Mouse (Mus musculus): ENCODE results near the gene Usp29. TPM values are rescaled to one million over a fixed set of nuclear protein-coding genes. Genes with fewer than 3 reads are reported as not detected.
"Not testable (repeated sequence)": the region's sequence is repeated elsewhere in the genome, so short reads cannot be mapped to it uniquely, and the experiment has no call there.

Usp29 gene
- total RNA-seq, 2 experiments from 2014 or later: not detected

GRCm38 (mm10) chr7:6858694-6859270, 128.4 kb downstream of the Usp29 start:
- no peak for ATAC-seq (replicated peaks; ENCODE audit: poor library complexity, severe bottlenecking)

DNA sequence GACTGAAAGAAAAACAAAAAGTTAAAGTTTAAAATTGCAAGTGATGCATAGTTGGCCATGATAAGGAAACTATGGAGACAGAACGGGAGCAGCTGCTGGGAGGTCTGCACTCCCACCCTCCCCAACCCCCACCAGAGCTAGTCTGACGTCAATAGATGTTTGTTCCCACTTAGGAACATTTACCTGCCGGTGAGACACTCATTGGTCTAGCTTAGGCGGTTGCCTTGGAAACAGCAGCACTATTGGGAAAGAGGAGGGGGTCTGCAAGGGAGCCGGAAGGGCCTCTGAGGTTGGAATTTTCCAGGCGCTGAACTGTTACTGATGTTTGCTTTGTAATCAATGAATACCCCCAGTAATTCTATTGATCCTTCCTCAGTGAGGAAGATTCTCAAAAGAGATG, 130.3 kb downstream of the Usp29 start:
- no peak for ATAC-seq (replicated peaks; ENCODE audit: poor library complexity, severe bottlenecking)

- no peak for ATAC-seq (replicated peaks; ENCODE audit: poor library complexity, severe bottlenecking)
Observed at GRCm38 (mm10) chr7:6866351-6866750, 136.0 kb downstream of the Usp29 start.

- ATAC-seq (replicated peaks; ENCODE audit: poor library complexity, severe bottlenecking): no peak
Observed at GRCm38 (mm10) chr7:6868831-6869230, 138.5 kb downstream of the Usp29 start.

DNA sequence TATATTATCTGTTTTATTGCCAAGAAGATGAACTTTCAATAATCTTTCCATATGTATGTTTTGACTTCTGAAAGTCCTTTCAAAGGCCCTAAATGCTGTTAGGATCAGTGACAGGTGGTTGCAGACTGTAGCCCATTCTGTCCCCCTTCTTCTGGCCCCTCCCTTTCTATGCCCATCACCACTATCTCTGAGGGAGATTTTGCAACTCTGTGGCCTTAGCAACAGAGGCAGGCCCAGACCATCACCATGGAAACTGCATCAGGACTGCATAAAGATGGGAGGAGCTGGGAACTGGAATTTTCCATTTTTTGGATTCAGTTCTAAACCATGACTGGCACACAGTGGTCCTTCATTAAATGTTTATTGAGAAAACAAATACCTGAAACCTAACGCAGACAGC, 139.2 kb downstream of the Usp29 start:
- ATAC-seq (replicated peaks; ENCODE audit: poor library complexity, severe bottlenecking): no peak

- ATAC-seq (replicated peaks; ENCODE audit: poor library complexity, severe bottlenecking): no peak
Observed at GRCm38 (mm10) chr7:6874448-6874847, 144.1 kb downstream of the Usp29 start.

GRCm38 (mm10) chr7:6878202-6878601, 147.8 kb downstream of the Usp29 start:
- no peak for ATAC-seq (replicated peaks; ENCODE audit: poor library complexity, severe bottlenecking)

GRCm38 (mm10) chr7:6878849-6879248, 148.5 kb downstream of the Usp29 start:
- ATAC-seq (replicated peaks; ENCODE audit: poor library complexity, severe bottlenecking): not testable (repeated sequence)

GRCm38 (mm10) chr7:6879512-6880164, 149.3 kb downstream of the Usp29 start:
- ATAC-seq (replicated peaks; ENCODE audit: poor library complexity, severe bottlenecking): no peak; the same call in 1 of the 2 replicates

DNA sequence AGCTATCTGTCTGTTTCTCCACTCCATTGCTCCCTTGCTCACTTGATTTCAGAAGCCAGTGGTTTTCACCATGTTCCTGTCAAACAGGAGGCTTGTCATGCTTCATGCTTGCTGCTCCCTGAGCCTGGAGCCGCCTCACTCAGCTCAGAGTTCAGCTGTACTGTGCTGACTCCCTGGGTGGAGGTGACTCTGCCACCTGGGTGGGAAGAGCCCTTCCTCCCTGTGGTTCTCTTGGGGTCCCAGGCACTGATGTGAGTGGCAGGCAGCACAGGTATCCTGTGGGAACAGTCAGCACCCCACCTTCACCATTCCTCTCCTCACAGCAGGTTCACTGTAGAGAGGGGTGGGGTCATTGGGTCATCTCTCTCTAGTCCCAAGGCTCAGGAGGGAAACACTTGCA, 150.5 kb downstream of the Usp29 start:
- ATAC-seq (replicated peaks; ENCODE audit: poor library complexity, severe bottlenecking): not testable (repeated sequence)

DNA sequence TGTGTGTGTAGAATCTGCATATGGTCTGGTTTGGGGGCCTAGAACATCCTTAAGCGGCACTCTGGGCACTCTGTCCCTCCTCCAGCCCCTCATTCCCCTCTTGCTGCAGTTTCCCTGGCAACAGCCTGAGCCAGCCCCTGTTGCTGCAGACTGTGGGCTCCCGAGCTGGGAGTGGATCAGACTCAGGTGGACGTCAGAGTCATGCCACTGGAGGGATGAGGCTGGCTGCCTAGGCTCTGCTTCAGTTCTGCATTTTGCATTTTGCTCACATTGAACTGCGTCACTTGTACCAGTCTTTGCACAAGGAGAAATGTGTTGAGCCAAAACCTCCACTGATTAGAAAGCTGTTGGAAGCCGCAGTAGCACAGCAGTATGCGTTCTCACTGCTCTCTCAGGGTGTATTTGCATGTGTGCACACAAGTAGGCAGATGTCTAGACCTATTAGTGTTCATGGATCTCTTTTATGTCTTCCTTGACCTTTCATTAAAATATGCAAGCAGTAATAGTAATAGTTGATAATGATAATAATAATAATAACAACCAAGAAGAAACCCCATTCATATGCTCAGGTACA, 151.2 kb downstream of the Usp29 start:
- ATAC-seq (replicated peaks; ENCODE audit: poor library complexity, severe bottlenecking): no peak

- ATAC-seq (replicated peaks; ENCODE audit: poor library complexity, severe bottlenecking): no peak
Observed at GRCm38 (mm10) chr7:6883376-6884147, 153.2 kb downstream of the Usp29 start.

DNA sequence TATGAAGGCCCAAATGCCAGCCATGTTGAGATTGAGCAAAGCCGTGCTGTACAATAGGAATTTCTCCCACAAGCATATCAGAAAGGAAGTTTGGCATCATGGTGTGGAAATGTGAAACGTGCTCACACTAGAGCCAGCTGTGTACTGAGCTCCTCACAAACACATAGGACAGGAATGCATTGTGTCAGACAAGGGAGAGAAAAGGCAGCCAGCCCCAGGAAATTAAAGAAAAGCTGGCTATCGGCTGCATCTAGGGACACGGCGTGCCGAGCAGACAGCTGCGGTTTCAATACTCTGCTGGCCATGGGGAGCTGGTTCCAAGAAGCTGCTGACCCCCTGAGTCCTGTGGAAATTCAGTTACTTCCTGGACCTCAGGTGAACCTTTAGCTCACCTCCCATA, 155.0 kb downstream of the Usp29 start:
- ATAC-seq (replicated peaks; ENCODE audit: poor library complexity, severe bottlenecking): no peak

DNA sequence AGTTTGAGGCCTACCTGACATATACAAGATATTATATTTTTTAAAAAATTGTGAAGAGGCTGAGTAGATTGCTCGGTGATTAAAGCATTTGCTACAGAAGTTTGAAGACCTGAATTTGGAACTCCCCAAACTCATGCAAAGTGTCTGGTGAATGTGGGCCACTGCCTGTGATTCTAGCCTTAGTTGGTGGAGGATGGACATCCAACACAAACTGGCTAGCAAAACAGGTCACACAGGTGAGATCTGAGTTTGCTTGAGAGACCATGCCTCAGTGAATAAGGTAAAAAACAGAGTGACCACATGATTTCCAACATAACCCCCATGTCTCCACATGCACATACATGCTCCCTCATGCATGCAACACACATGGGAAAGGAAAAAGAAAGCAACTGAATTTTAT, 156.5 kb downstream of the Usp29 start:
- ATAC-seq (replicated peaks; ENCODE audit: poor library complexity, severe bottlenecking): no peak

DNA sequence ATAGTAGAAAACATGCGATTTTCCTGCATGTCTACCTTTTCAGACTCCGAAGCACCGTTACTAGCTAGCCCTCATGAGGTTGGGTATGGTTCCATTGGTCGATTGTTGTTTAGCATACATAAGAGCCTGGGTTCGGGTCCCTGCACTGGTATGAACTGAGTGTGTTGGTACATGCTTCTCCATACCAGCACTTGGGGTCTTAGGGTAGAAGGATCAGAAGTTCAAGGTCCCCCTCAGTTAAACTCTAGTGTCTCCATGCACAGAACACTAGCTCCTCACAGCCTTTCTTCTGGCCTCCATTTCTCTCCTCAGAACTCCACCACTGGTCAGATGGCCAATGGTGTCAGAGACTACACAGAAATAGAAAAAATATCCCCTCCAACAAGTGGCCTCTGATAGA, 159.5 kb downstream of the Usp29 start:
- no peak for ATAC-seq (replicated peaks; ENCODE audit: poor library complexity, severe bottlenecking)

- ATAC-seq (replicated peaks; ENCODE audit: poor library complexity, severe bottlenecking): no peak
Observed at GRCm38 (mm10) chr7:6891206-6891605, 160.8 kb downstream of the Usp29 start.

GRCm38 (mm10) chr7:6897021-6897420, 166.6 kb downstream of the Usp29 start:
- ATAC-seq (replicated peaks; ENCODE audit: poor library complexity, severe bottlenecking): not testable (repeated sequence)

DNA sequence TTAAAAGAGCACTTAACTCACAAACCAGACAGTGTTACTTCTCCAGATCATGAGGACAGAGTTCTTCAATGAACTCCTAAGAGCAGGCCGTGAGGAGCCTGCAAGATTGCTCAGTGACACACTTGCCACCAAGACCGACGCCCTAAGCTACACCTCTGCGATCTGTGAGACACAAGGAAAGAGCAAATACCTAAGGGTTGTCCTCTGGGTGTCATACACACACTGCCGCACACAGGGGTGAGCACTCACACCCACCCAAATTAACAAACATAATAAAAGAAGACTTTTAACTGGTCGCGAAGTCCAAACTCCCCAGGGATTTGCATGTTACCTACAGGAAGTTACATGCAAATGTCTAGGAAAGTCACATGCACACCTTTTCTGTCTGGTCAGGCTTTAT, 170.3 kb downstream of the Usp29 start:
- no peak for ATAC-seq (replicated peaks; ENCODE audit: poor library complexity, severe bottlenecking)

DNA sequence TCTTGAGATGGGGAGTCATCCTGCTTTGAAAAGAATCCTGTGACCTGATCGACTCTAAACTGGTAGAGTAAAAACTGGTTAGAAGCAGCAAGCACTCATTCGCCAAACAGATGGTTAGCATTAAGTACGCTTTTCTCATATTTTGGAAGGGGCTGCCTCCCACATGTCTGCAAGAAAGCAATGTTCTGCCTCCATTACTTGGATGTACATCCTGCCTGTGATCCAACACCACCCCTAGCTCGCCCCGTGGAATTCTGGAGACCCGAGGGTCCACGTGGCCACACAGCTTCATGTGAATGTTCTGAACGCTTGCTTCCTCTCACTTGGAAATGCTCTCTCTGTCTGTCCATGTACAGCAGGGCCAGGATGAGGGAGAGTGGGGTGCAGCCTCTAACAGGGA, 173.1 kb downstream of the Usp29 start:
- no peak for ATAC-seq (replicated peaks; ENCODE audit: poor library complexity, severe bottlenecking)

GRCm38 (mm10) chr7:6910527-6910926, 180.1 kb downstream of the Usp29 start:
- ATAC-seq (replicated peaks; ENCODE audit: poor library complexity, severe bottlenecking): no peak

DNA sequence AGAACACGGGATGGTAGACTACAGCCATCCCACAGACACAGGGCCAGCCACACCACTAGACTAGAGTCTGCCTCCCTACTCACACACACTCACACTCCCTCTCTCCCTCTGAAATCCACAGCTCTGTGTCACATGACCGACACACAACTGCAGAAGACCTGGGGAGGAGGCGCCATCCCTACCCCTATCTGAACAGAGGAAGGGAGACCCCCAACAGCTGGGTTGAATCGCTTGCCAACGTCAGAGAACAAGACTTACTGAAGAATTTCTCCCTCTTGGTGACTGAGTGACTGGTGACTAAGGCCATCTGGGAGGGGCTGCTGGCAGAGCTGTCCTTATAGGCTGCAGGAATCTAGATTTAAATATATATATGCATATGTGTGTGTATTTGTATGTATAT, 181.4 kb downstream of the Usp29 start:
- ATAC-seq (replicated peaks; ENCODE audit: poor library complexity, severe bottlenecking): no peak
